Mouse (Mus musculus) T-helper 2 cell (primary cell): Measurements from ENCODE around the gene Kif27.

ENCODE experiments used
- in situ Hi-C: fragments of 300-600 bp; cut with MboI, MseI; formaldehyde crosslinking; loops from one replicate; pipeline ENCODE4 v1.15.1; 2025; ENCODE audit warnings: high pct_unique_total_duplicates

Gene Kif27

DNA sequence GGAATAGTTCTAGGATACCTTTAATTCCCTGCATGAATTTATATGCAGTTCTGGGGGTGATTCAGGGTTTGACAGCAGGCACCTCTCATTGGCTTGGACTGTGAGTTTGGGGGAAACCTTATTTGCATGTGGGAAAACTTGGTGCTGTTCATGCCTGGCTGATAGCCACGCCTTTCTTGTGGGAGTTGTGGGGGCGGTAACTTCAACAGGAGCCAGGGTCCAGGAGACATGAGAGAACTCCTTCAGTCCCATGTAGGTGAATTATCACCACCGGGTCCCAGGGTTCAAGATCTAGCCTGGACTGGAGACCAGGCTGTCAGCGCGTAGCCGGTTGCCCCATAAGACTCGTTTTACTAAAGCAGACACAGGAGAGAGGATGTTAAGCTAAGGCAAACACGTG is 6.3 kb upstream of the Kif27 start:
- in situ Hi-C loops: loop anchor here (10.0 kb wide), 1 partner anchor 230 kb away; no protein-coding TSS in a partner anchor

- in situ Hi-C loops: loop anchor here (10.0 kb wide), 1 partner anchor 230 kb away; no protein-coding TSS in a partner anchor
Measured at GRCm38 (mm10) chr13:58364353-58365175, 5.6 kb upstream of the Kif27 start.

DNA sequence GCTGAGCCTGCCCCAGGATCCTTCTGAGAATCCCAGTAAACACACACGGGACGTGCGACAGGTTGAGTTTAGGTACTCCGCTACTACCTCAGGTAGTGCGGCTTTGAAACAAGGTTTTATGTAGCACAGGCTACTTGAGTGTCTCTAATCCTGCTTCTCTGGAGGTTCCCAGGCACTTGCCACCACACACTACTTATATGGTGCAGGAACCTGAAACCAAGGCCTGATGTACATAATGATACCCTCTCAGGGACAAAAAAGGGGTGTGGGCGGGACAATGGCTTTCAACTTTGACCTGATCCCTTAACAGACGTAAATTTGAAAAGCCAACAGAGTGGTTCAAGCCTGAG is 357 bp upstream of the Kif27 start:
- in situ Hi-C loops: no loop called here

- in situ Hi-C loops: no loop called here
Measured at GRCm38 (mm10) chr13:58352996-58353395, 5.9 kb downstream of the Kif27 start.

DNA sequence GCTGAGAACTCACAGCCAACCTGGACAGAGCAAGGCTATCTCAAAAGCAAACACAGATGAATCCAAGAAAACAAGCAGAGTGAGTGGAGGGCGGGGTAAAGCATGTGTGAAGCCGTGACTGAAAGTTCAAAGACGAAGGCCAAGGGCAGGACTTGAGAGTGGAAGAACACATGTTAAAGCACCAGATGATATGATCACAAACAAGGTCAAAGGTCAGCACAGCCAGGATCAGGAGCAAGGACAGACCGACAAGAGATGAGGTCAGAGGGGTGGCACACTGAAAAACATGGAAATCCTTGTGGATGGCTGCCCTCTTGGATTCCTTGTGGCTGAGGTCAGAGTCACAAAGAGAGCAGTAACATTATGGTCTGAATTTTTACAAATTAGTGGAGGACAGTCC is 8.3 kb downstream of the Kif27 start:
- in situ Hi-C loops: no loop called here

- in situ Hi-C loops: loop anchor here (25.0 kb wide), 1 partner anchor 668 kb away; no protein-coding TSS in a partner anchor
Measured at GRCm38 (mm10) chr13:58344505-58344904, 14.4 kb downstream of the Kif27 start.

DNA sequence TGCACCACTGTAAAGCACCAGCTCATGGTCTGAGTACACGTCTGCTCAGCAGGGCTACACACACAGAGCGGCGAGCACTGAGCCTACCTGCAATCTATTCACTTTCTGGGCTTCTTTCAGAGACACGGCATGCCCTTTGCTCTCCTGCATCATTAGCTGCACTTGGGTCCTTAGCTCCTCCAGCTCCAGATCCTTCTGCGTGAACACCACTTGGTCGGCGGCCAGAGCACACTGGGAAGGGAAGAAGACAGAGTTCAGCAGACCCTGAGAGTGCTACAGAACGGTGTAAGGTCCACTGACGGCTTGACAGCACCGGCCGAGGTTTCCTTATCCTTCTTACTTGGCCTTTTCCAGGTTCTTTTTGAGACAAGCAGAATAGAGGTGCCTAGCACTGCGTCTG is 21.5 kb downstream of the Kif27 start:
- in situ Hi-C loops: loop anchor here (25.0 kb wide), 1 partner anchor 675 kb away; no protein-coding TSS in a partner anchor

GRCm38 (mm10) chr13:58334116-58334515 is 24.8 kb downstream of the Kif27 start:
- in situ Hi-C loops: loop anchor here (25.0 kb wide), 1 partner anchor 678 kb away; no protein-coding TSS in a partner anchor

GRCm38 (mm10) chr13:58317768-58318167 is 41.2 kb downstream of the Kif27 start:
- in situ Hi-C loops: no loop called here

- in situ Hi-C loops: no loop called here
Measured at GRCm38 (mm10) chr13:58314991-58315390, 43.9 kb downstream of the Kif27 start.

DNA sequence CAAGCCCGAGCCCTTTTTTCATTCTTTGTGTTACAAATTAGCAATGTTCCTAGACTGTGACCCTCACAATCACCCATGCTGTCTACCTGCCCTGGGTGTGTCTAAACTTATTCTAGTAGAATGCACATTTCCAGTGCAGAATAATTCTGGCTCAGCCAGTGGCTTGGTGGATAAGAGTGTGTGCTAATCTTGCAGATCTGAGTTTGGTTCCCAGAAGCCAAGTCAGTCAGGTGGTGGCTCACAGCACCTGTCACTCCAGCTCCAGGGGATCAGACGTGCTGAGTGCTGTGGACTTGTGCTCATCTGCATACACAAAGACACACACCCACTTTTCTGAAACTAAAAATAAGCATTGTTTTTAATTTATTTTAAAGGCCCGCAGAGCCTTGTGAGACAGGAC is 45.2 kb downstream of the Kif27 start:
- in situ Hi-C loops: no loop called here

DNA sequence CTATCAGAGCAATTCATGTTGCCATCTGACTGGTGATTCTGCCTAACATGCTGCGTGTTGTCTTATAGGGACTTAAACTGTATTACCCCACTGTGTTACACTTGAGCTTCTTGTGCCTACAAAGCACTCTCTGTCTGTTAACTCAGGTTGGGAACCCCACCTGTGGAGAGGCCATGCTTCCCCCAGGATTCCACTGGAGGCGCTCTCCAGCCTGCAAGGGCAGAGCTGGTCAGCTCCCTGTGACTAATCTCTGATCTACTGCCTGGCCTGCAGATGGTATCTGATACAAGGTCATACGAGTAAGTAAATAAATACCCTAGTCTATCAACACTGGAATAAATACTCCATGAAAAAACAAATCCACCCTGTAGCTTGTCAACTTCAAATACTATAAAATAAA is 47.6 kb downstream of the Kif27 start:
- in situ Hi-C loops: no loop called here

DNA sequence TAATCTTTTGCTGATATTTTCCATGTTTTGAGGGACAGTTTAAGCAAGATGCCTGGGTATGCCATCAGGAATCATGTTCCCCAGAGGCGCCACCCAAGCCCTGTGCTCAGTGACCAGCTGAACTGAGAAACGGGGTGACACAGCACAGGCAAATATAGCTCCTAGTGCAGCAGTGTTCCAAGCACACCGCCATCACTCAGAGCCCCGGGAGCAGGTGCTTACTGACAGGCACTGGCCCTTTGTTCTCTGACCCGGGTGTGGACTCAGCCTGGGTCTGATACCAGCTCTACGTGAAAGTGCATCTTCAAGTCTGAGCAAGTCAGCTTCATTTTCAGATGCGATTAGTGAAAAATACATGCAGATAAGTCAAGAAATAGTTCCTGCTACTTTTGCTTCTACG is 49.4 kb downstream of the Kif27 start:
- in situ Hi-C loops: no loop called here

- in situ Hi-C loops: no loop called here
Measured at GRCm38 (mm10) chr13:58307453-58307852, 51.5 kb downstream of the Kif27 start.

GRCm38 (mm10) chr13:58305230-58305629 is 53.7 kb downstream of the Kif27 start:
- in situ Hi-C loops: no loop called here

- in situ Hi-C loops: no loop called here
Measured at GRCm38 (mm10) chr13:58302421-58303145, 56.3 kb downstream of the Kif27 start.

DNA sequence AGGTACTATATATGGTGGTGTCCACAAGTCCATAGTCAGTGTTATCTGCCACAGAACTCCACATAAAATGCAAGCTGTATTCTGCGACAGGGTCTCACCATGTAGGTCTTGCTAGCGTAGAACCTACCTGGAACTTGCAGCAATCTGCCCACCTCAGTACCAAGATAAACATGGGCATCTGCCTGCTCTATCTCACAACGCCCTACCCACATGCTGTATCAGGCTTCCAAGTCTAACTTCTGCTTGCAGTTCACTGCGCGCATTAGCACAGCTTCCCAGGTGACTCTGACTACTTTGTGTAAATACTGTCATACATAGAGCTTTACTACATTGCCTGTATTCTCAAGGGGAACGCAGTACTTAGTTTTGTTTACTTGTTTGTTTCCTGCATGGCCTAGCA is 57.0 kb downstream of the Kif27 start:
- in situ Hi-C loops: no loop called here

DNA sequence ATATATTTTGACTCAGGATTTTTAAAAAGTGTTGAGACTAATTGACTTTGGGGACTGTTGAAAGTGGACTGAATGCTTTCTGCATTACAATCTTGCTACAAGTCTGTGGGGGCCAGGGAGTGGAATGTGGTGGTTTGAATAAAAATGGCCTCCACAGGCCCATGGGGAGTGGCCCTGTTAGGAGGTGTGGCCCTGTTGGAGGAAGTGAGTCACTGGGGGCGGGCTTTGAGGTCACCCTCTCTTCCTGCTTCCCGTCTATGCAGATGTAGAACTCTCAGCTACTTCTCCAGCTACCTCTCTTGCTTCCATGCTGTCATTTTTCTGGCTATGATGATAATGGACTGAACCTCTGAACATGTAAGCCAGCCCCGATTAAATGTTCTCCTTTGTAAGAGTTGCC is 60.2 kb downstream of the Kif27 start:
- in situ Hi-C loops: no loop called here

GRCm38 (mm10) chr13:58295582-58295981 is 63.3 kb downstream of the Kif27 start:
- in situ Hi-C loops: no loop called here

DNA sequence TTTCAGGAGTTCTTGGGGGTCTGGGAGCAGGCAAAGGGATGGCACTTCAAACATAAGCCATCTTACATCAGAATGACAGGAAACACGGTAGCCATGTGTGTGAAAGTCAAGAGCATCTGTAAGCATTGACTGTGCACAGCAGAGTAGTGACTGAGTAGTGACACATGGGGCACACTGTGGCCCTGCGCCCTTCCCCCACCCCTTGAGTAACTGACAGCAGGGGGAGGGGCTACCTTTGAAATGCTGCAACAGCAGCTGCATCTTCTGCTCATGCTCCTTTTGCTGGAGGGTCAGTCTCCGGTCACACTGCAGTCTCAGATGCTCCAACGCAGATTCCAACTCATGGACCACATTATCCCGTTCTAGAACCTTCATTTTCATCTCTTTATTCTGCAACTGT is 66.1 kb downstream of the Kif27 start:
- in situ Hi-C loops: loop anchor here (5.0 kb wide), 1 partner anchor 249 kb away; no protein-coding TSS in a partner anchor

- in situ Hi-C loops: no loop called here
Measured at GRCm38 (mm10) chr13:58289308-58289707, 69.6 kb downstream of the Kif27 start.

DNA sequence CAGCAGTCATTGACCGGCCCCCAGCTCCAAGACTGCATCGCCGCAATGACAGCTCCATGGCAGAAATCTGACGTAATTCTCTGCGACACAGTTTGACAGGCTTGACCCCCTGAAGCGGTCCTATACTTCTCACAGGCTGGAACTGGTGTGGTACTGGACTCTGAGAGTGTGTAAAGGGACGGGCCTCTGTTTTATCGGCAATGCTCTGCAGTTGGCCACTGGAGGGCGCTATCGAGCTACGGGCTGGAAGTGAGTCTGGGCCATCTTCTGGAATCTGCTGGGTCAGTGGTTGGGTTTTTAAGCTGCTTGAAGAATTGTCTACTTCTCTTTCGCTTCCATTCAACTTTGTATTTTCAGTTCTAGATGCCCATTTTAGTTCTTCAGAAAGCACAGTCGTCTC is 71.1 kb downstream of the Kif27 start:
- in situ Hi-C loops: no loop called here

- in situ Hi-C loops: no loop called here
Measured at GRCm38 (mm10) chr13:58283466-58283865, 75.5 kb downstream of the Kif27 start.
